Mouse (Mus musculus) heart, embryonic 10.5 days (tissue): ENCODE data around the gene Klk6. TPM values are rescaled to one million over a fixed set of nuclear protein-coding genes. Genes with fewer than 3 reads are reported as not detected.

Source experiments
- DNase-seq: peaks from one replicate; pipeline ENCODE4 v3.0.0-alpha.2; 2017; ENCODE audit warnings: low spot score
- H3K27ac ChIP-seq: fragments of 300-500 bp; sonication (generic); 2 replicates; pipeline ENCODE4 v1.5.1; 2016; ENCODE audit warnings: mild to moderate bottlenecking
- H3K27me3 ChIP-seq: fragments of 300-500 bp; sonication (generic); 2 replicates; pipeline ENCODE4 v1.6.1; 2016; ENCODE audit warnings: mild to moderate bottlenecking; ENCODE audit not compliant: poor library complexity, insufficient read depth, severe bottlenecking
- H3K36me3 ChIP-seq: fragments of 300-500 bp; sonication (generic); 2 replicates; pipeline ENCODE4 v1.6.1; 2016; ENCODE audit warnings: mild to moderate bottlenecking, moderate library complexity
- H3K4me1 ChIP-seq: fragments of 300-500 bp; sonication (generic); 2 replicates; pipeline ENCODE4 v1.6.1; 2016; ENCODE audit warnings: mild to moderate bottlenecking
- H3K4me3 ChIP-seq: fragments of 300-500 bp; sonication (generic); 2 replicates; pipeline ENCODE4 v1.5.1; 2016; ENCODE audit warnings: mild to moderate bottlenecking, moderate library complexity
- H3K9me3 ChIP-seq: fragments of 300-500 bp; sonication (generic); 2 replicates; pipeline ENCODE4 v1.6.1; 2016; ENCODE audit warnings: mild to moderate bottlenecking, moderate library complexity
- WGBS: fragments of 180-500 bp; shearing (Covaris S2); methylation state at CpG from one replicate; pipeline ENCODE4 v1.1.7; 2016; 5-methylcytosine and 5-hydroxymethylcytosine counted together
- polyA plus RNA-seq: library from polyadenylated mRNA; unstranded; fragments of >200 nt; fragmentation: Nextera tagmentation; extraction: Ambion mirVana; gene quantifications from 2 replicates; pipeline ENCODE4 v1.2.1, GENCODE M21; 2016

The Klk6 gene
- polyA plus RNA-seq, 1 experiment from 2014 or later: not detected

- DNase-seq: no peak
- no peaks in the 10 kb centered on the region for H3K9me3 ChIP-seq
- peaks cover 54% of the 10 kb centered on the region for H3K27me3 ChIP-seq
- no peak within 1 kb of the TSS for H3K27ac ChIP-seq
- 6% methylated on average over 3 of the region's 3 CpGs for WGBS
- H3K4me1 ChIP-seq: no peaks in the 10 kb centered on the region
- H3K36me3 ChIP-seq: no peaks in the 10 kb centered on the region
- no peak within 1 kb of the TSS for H3K4me3 ChIP-seq
Observed at GRCm38 (mm10) chr7:43880912-43881311, 56.6 kb downstream of the Klk6 start, which contains the start of gene Klk4. Gene Klk4 (plus strand): TSS chr7:43881160.

Other genes starting within 250 kb of the Klk6 start
- 9.7 and 10.0 TPM in 2 replicates for gene Zfp719, start 244.9 kb upstream of the Klk6 start, polyA plus RNA-seq
- 0.06 and 0.21 TPM in 2 replicates for gene Zfp819, start 217.3 kb upstream of the Klk6 start, polyA plus RNA-seq
- gene Ceacam18, start 189.8 kb upstream of the Klk6 start, polyA plus RNA-seq: not detected in 2 replicates
- 0.70 TPM in 1 of 2 replicates, not detected in the other for gene Siglece, start 164.3 kb upstream of the Klk6 start, polyA plus RNA-seq
- 9.0 and 12.0 TPM in 2 replicates for gene Ctu1, start 152.5 kb upstream of the Klk6 start, polyA plus RNA-seq
- not detected in 2 replicates for gene Klk14, start 134.1 kb upstream of the Klk6 start, polyA plus RNA-seq
- gene Klk13, start 111.9 kb upstream of the Klk6 start, polyA plus RNA-seq: 0.67 and 0.78 TPM in 2 replicates
- not detected in 2 replicates for gene Klk12, start 55.6 kb upstream of the Klk6 start, polyA plus RNA-seq
- not detected in 2 replicates for gene Klk11, start 49.9 kb upstream of the Klk6 start, polyA plus RNA-seq
- 0.20 and 0.28 TPM in 2 replicates for gene Klk10, start 43.5 kb upstream of the Klk6 start, polyA plus RNA-seq
- gene Klk9, start 32.6 kb upstream of the Klk6 start, polyA plus RNA-seq: not detected in 2 replicates
- gene Klk8, start 26.9 kb upstream of the Klk6 start, polyA plus RNA-seq: 25.2 and 28.5 TPM in 2 replicates
- not detected in 2 replicates for gene Klk7, start 13.2 kb upstream of the Klk6 start, polyA plus RNA-seq
- gene Klk5, start 17.5 kb downstream of the Klk6 start, polyA plus RNA-seq: 0.14 TPM in 1 of 2 replicates, not detected in the other
- gene Klk4, start 56.7 kb downstream of the Klk6 start, polyA plus RNA-seq: 0.10 TPM in 1 of 2 replicates, not detected in the other
- gene Klk15, start 109.2 kb downstream of the Klk6 start, polyA plus RNA-seq: not detected in 2 replicates
- not detected in 2 replicates for gene Klk1b8, start 126.2 kb downstream of the Klk6 start, polyA plus RNA-seq
- not detected in 2 replicates for gene Klk1b1, start 142.3 kb downstream of the Klk6 start, polyA plus RNA-seq
- not detected in 2 replicates for gene Klk1b9, start 151.6 kb downstream of the Klk6 start, polyA plus RNA-seq
- not detected in 2 replicates for gene Klk1b11, start 171.4 kb downstream of the Klk6 start, polyA plus RNA-seq
- gene Klk1b26, start 187.7 kb downstream of the Klk6 start, polyA plus RNA-seq: not detected in 2 replicates
- gene Klk1b27, start 227.8 kb downstream of the Klk6 start, polyA plus RNA-seq: not detected in 2 replicates